ENCODE assay signal across 14 mouse cellular contexts in the genomic region with DNA sequence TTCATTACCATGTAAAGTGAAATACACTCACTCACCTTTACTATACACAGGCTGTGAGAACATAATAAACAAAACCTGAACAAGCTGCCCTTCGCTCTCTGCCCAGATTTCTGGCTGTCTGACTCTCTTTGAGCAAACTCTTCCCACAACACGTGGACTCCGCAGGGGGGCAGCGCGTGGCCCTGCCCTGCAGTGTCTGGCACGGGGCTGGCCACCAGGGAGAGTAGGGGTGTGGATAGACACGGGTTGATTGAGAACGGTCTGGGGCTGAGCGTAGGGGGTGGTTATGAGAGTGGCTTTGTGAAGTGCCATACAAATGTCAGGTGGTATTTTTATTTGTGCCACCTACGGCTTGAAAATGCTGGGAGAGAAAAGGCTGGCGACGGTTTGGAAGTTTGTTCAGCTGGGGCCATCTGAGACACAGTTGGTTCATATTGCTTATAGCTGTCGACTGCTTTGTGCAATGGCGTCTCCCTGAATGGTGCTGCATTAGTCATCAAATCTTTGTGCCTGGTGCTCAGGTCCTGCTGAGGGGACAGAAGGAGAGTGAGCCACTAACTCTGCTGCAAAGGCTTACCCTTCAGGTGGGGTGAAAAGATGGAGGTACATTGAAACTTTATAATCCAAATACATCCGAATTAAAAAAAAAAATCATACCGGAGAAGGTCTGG. TPM values are rescaled to one million over a fixed set of nuclear protein-coding genes. Genes with fewer than 3 reads are reported as not detected.
A peak's percentile ranks its signal among the peaks of the same experiment; 100 is the strongest.
DNase-seq lines count a peak whose midpoint lies in the region; ATAC-seq and TF ChIP-seq lines count a peak whose summit lies in the region.
"Had no signal": no experiment of that assay in that cellular context is flagged by ENCODE, and none has a peak within 500 bp of the region (broad histone marks: within the 10 kb centered on the region; RNA-seq: fewer than 3 reads in every experiment).

No protein-coding gene starts in this region.

- no peaks in the 10 kb centered on the region for H3K79me2 ChIP-seq in liver, adult 2 months (ENCODE audit: control insufficient read depth, insufficient read depth, low read length)

- peak overlapping the region; percentile 72 for H3K9ac ChIP-seq in liver, adult 2 months (ENCODE audit: low read depth, low read length)
- no peak overlapping the region for H3K9ac ChIP-seq in liver, embryonic 11.5 days (ENCODE audit: low read depth, low read length)
- no peak overlapping the region for H3K9ac ChIP-seq in forebrain, embryonic 11.5 days (ENCODE audit: low read length)
- H3K9ac ChIP-seq in neural tube, embryonic 13.5 days = no peak overlapping the region
- H3K9ac ChIP-seq: embryonic facial prominence, embryonic 12.5 days; neural tube, embryonic 12.5 days had no signal

- H3K9me3 ChIP-seq in liver, embryonic 11.5 days (ENCODE audit: control insufficient read depth, low read length) = no peaks in the 10 kb centered on the region
- no peaks in the 10 kb centered on the region for H3K9me3 ChIP-seq in forebrain, embryonic 11.5 days (ENCODE audit: control insufficient read depth, low read length)
- no peaks in the 10 kb centered on the region for H3K9me3 ChIP-seq in neural tube, embryonic 13.5 days
- H3K9me3 ChIP-seq: embryonic facial prominence, embryonic 12.5 days; neural tube, embryonic 12.5 days had no signal

- H3K27ac ChIP-seq in liver, adult 2 months (replicated peaks; ENCODE audit: insufficient read depth, low read depth, low read length) = peak overlapping the region; percentile 97
- H3K27ac ChIP-seq in liver, embryonic 11.5 days (ENCODE audit: low read depth, low read length) = no peak overlapping the region
- H3K27ac ChIP-seq in forebrain, embryonic 11.5 days (ENCODE audit: low read depth, low read length) = no peak overlapping the region
- no peak overlapping the region for H3K27ac ChIP-seq in neural tube, embryonic 13.5 days (replicated peaks)
- H3K27ac ChIP-seq: embryonic facial prominence, embryonic 12.5 days; neural tube, embryonic 12.5 days had no signal

- DNase-seq in liver, adult 2 months (ENCODE audit: extremely low read depth, low read depth, low spot score) = peak; percentile 95
- no peak for DNase-seq in liver, embryonic 11.5 days (ENCODE audit: low spot score)
- DNase-seq in cerebellum, adult 11 months = peak; percentile 57
- DNase-seq in forebrain, embryonic 11.5 days (ENCODE audit: low spot score) = no peak
- no peak for DNase-seq in thymus, postnatal 25 days
- DNase-seq in urinary bladder, postnatal 25 days (ENCODE audit: low spot score) = no peak
- DNase-seq in adrenal gland, postnatal 25 days = no peak
- DNase-seq: heart, adult 11 months; heart, postnatal 36 days; kidney, adult 8-10 months; layer of hippocampus, adult 9-11 months had no signal

- TF ChIP-seq CTCF in liver, adult 2 months (IDR thresholded peaks at IDR 0.05; ENCODE audit: low read depth, low read length) = peak; percentile 59

- H3K36me3 ChIP-seq in liver, adult 2 months (ENCODE audit: control insufficient read depth, insufficient read depth, low read length) = no peaks in the 10 kb centered on the region
- H3K36me3 ChIP-seq in liver, embryonic 11.5 days (ENCODE audit: control insufficient read depth, insufficient read depth, low read length) = no peaks in the 10 kb centered on the region
- H3K36me3 ChIP-seq in forebrain, embryonic 11.5 days (ENCODE audit: control insufficient read depth, insufficient read depth, low read length) = no peaks in the 10 kb centered on the region
- peaks cover 22% of the 10 kb centered on the region for H3K36me3 ChIP-seq in neural tube, embryonic 13.5 days
- H3K36me3 ChIP-seq: embryonic facial prominence, embryonic 12.5 days had no signal

- no peaks in the 10 kb centered on the region for H3K27me3 ChIP-seq in liver, adult 2 months (ENCODE audit: control insufficient read depth, insufficient read depth, low read length)
- no peaks in the 10 kb centered on the region for H3K27me3 ChIP-seq in liver, embryonic 11.5 days (replicated peaks; ENCODE audit: control insufficient read depth, insufficient read depth, low read length)
- H3K27me3 ChIP-seq in forebrain, embryonic 11.5 days (ENCODE audit: control insufficient read depth, insufficient read depth, low read length) = no peaks in the 10 kb centered on the region
- no peaks in the 10 kb centered on the region for H3K27me3 ChIP-seq in neural tube, embryonic 13.5 days
- H3K27me3 ChIP-seq: embryonic facial prominence, embryonic 12.5 days; neural tube, embryonic 12.5 days had no signal

- no peak for TF ChIP-seq POLR2A in liver, adult 2 months (IDR thresholded peaks at IDR 0.05; ENCODE audit: extremely low read depth, insufficient read depth, low read length)

- 33% methylated on average over 16 of the region's 16 CpGs for WGBS in liver, adult 2 months
- 78% methylated on average over 16 of the region's 16 CpGs for WGBS in liver, embryonic 11.5 days
- 76% methylated on average over 16 of the region's 16 CpGs for WGBS in forebrain, embryonic 11.5 days
- WGBS in neural tube, embryonic 13.5 days = 50% methylated on average over 16 of the region's 16 CpGs

- ATAC-seq in liver, embryonic 11.5 days (replicated peaks; ENCODE audit: low FRiP score) = no peak
- ATAC-seq in forebrain, embryonic 11.5 days (replicated peaks; ENCODE audit: low FRiP score) = peak; percentile 60; the same call in 1 of the 2 replicates
- ATAC-seq in neural tube, embryonic 13.5 days (ENCODE audit: low read depth) = peak; percentile 69; the same call in 1 of the 2 replicates

- peaks cover 46% of the 10 kb centered on the region for H3K4me1 ChIP-seq in liver, adult 2 months (ENCODE audit: control insufficient read depth, insufficient read depth, low read length)
- no peaks in the 10 kb centered on the region for H3K4me1 ChIP-seq in liver, embryonic 11.5 days (replicated peaks; ENCODE audit: control insufficient read depth, insufficient read depth, low read length)
- H3K4me1 ChIP-seq in forebrain, embryonic 11.5 days (replicated peaks; ENCODE audit: control insufficient read depth, insufficient read depth, low read length) = peaks cover 9% of the 10 kb centered on the region; the same call in 1 of the 2 replicates
- peaks cover 26% of the 10 kb centered on the region for H3K4me1 ChIP-seq in neural tube, embryonic 13.5 days (replicated peaks)

- no peak overlapping the region for H3K4me3 ChIP-seq in liver, adult 2 months (ENCODE audit: insufficient read depth, low read depth, low read length)
- no peak overlapping the region for H3K4me3 ChIP-seq in liver, embryonic 11.5 days (ENCODE audit: low read depth, low read length)
- H3K4me3 ChIP-seq in forebrain, embryonic 11.5 days (ENCODE audit: low read depth, low read length) = no peak overlapping the region
- no peak overlapping the region for H3K4me3 ChIP-seq in neural tube, embryonic 13.5 days
- H3K4me3 ChIP-seq: embryonic facial prominence, embryonic 12.5 days; neural tube, embryonic 12.5 days had no signal

- no peak overlapping the region for H3K4me2 ChIP-seq in liver, embryonic 11.5 days
- H3K4me2 ChIP-seq in forebrain, embryonic 11.5 days (ENCODE audit: low read depth, low read length, severe bottlenecking) = no peak overlapping the region
- no peak overlapping the region for H3K4me2 ChIP-seq in neural tube, embryonic 13.5 days
- H3K4me2 ChIP-seq: embryonic facial prominence, embryonic 12.5 days; neural tube, embryonic 12.5 days had no signal

RNA-seq across cellular contexts. Expression of gene Rgs16, which starts 42.4 kb away (rescaled TPM):
- 38.2 and 125 TPM in 2 replicates for total RNA-seq in liver, adult 2 months (2014; rRNA removed)
- 1.6 and 3.9 TPM in 2 replicates for polyA plus RNA-seq in liver, adult 2 months (2012; rRNA removed)
- polyA plus RNA-seq in liver, embryonic 11.5 days (2014; fragmentation: Nextera tagmentation; extraction: Ambion mirVana) = 0.94 and 1.3 TPM in 2 replicates
- 24.3 and 25.3 TPM in 2 replicates for polyA plus RNA-seq in forebrain, embryonic 11.5 days (2014; fragmentation: Nextera tagmentation; extraction: Ambion mirVana)
- polyA plus RNA-seq in neural tube, embryonic 13.5 days (2015; fragmentation: Nextera tagmentation; extraction: Ambion mirVana) = 22.9 and 28.1 TPM in 2 replicates
- total RNA-seq in adrenal gland, postnatal 25 days (2021) = 5.5 and 6.4 TPM in 2 replicates

RNA-seq across cellular contexts. Expression of gene Rgs8, which starts 44.9 kb away (rescaled TPM):
- total RNA-seq in liver, adult 2 months (2014; rRNA removed) = 0.07 and 0.09 TPM in 2 replicates
- not detected in 2 replicates for polyA plus RNA-seq in liver, adult 2 months (2012; rRNA removed)
- 0.09 and 0.19 TPM in 2 replicates for polyA plus RNA-seq in liver, embryonic 11.5 days (2014; fragmentation: Nextera tagmentation; extraction: Ambion mirVana)
- polyA plus RNA-seq in forebrain, embryonic 11.5 days (2014; fragmentation: Nextera tagmentation; extraction: Ambion mirVana) = 12.1 and 12.2 TPM in 2 replicates
- polyA plus RNA-seq in neural tube, embryonic 13.5 days (2015; fragmentation: Nextera tagmentation; extraction: Ambion mirVana) = 16.9 and 17.2 TPM in 2 replicates
- not detected in 2 replicates for total RNA-seq in adrenal gland, postnatal 25 days (2021)
- total RNA-seq: heart, postnatal 36 days had no signal

RNA-seq across cellular contexts. Expression of gene Rnasel, which starts 51.5 kb away (rescaled TPM):
- 3.7 and 5.1 TPM in 2 replicates for total RNA-seq in liver, adult 2 months (2014; rRNA removed)
- polyA plus RNA-seq in liver, adult 2 months (2012; rRNA removed) = 0.57 and 0.72 TPM in 2 replicates
- 5.4 and 7.2 TPM in 2 replicates for polyA plus RNA-seq in liver, embryonic 11.5 days (2014; fragmentation: Nextera tagmentation; extraction: Ambion mirVana)
- polyA plus RNA-seq in forebrain, embryonic 11.5 days (2014; fragmentation: Nextera tagmentation; extraction: Ambion mirVana) = 19.3 and 19.5 TPM in 2 replicates
- polyA plus RNA-seq in neural tube, embryonic 13.5 days (2015; fragmentation: Nextera tagmentation; extraction: Ambion mirVana) = 38.8 and 43.6 TPM in 2 replicates
- 13.9 and 17.6 TPM in 2 replicates for total RNA-seq in adrenal gland, postnatal 25 days (2021)

Comparison
In these comparisons a context has a peak if more than half of its experiments do, and no peak if none do; other contexts are left out.
1. DNase-seq: peak in liver, adult 2 months (single experiment) and cerebellum, adult 11 months (single experiment); none in liver, embryonic 11.5 days (single experiment), forebrain, embryonic 11.5 days (single experiment), thymus, postnatal 25 days (single experiment), urinary bladder, postnatal 25 days (single experiment) and adrenal gland, postnatal 25 days (single experiment).
2. RNA of gene Rgs8, which starts 44.9 kb away (polyA plus RNA-seq): 16.9 to 17.2 TPM in neural tube, embryonic 13.5 days and 12.1 to 12.2 TPM in forebrain, embryonic 11.5 days; 0.09 to 0.19 TPM in liver, embryonic 11.5 days and not detected in liver, adult 2 months; every median in the first group is over 10 times any median in the second.